Mouse (Mus musculus): ENCODE data around the gene Zbtb38. TPM values are rescaled to one million over a fixed set of nuclear protein-coding genes. Genes with fewer than 3 reads are reported as not detected.

Gene Zbtb38
- polyA plus RNA-seq, 1 experiment from 2014 or later: 5.3 TPM

DNA sequence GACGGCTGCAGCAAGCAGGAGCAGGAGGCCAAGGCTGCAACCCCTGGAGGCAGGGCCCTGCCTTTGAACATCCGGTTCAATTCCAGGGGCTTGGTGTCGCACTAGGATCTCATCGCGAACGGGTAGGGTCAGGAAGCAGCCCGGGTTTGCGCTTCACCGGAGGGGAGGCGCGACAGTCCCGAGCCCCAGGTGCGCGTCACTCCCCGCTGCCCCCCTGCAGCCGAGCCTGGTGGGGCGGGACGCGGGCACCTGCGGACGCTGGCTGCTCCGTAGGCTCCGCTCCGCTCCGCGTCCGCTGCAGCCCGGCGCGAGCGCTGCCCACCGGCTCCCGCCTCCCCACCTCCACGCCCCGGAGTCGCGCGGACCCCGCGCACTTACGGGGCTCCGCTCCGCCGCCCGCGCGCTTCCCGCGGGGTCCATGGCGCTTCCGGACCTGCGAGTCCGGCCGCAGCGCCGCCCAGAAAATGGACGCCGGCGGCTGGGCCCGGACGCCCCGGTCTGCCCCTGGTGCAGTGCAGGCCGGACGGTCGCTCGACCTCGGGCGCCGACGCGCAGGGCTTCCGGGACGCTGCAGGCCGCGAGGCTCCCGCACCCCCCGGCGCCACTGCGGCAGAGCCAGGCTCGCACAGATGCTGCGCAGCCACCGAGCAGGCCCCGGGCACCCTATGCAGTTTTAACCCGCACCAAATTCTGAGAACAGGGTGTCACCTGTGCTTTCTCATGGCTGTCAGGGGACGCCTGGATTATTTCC is 33.0 kb downstream of the Zbtb38 start:
- Histone ChIP-seq H3K4me2 (peak overlapping the region; percentile 81), H3K4me1 (replicated peaks) (peaks cover 58% of the 10 kb centered on the region), H3K27ac (replicated peaks) (peak overlapping the region; percentile 91), H3K4me3 (replicated peaks) (peak overlapping the region; percentile 84), H3K9ac (peak overlapping the region; percentile 81), H3K36me3 (replicated peaks) (0 out of 2 replicates have a peak, but pooled peaks cover 6% of the 10 kb centered on the region), H3K27me3 (no peaks in the 10 kb centered on the region), H3K9me3 (replicated peaks) (no peaks in the 10 kb centered on the region)
- ATAC-seq (ENCODE audit: insufficient read depth): peak; percentile 79
- WGBS (ENCODE audit: insufficient replicate concordance): 2% methylated on average over 84 of the region's 85 CpGs

DNA sequence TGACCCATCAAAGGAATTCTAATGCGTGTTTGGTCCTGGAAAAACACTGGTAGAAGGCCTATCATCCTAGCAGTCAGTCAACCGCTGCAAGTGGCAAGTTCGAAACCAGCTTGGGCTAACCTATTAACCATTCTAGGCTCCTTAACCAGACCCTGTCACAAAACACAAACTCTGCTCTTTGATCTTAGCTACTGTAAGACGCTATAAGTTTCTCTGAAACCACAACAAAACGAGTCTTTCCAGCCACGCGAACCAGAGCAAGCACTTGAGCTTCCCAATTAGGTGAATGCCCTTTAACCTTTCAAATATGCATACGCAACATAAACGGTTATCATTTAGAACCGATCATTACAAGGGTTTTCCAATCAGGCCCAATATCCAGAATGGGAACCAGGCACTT is 33.7 kb downstream of the Zbtb38 start:
- peak overlapping the region; percentile 91 for H3K27ac ChIP-seq (replicated peaks)
- peak overlapping the region; percentile 81 for H3K9ac ChIP-seq
- ATAC-seq (ENCODE audit: insufficient read depth): no peak
- peaks cover 53% of the 10 kb centered on the region for H3K4me1 ChIP-seq (replicated peaks)
- 36% methylated on average over 10 of the region's 10 CpGs for WGBS (ENCODE audit: insufficient replicate concordance)
- H3K27me3 ChIP-seq: no peaks in the 10 kb centered on the region
- H3K36me3 ChIP-seq (replicated peaks): 0 out of 2 replicates have a peak, but pooled peaks cover 6% of the 10 kb centered on the region
- H3K4me2 ChIP-seq: peak overlapping the region; percentile 81
- no peaks in the 10 kb centered on the region for H3K9me3 ChIP-seq (replicated peaks)
- H3K4me3 ChIP-seq (replicated peaks): peak overlapping the region; percentile 84

DNA sequence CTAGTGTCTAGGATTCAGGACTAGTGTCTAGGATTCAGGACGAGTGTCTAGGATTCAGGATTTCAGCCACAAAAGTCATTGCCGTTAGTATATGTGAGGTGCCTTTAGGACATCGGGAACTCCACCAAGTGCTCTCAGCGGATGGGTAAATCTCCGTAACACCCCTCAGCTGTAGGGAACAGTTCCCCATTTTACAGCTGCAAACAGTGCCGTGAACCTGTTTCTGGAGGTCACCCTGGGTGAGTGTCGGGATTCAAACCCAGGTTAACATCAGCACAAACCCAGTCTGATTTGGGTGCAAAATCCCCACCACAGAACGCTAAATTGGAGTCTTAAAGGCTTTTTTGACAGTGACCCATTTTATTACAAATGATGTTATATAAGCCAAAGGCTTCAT is 34.2 kb downstream of the Zbtb38 start:
- ATAC-seq (ENCODE audit: insufficient read depth): no peak
- H3K27me3 ChIP-seq: no peaks in the 10 kb centered on the region
- peaks cover 49% of the 10 kb centered on the region for H3K4me1 ChIP-seq (replicated peaks)
- WGBS (ENCODE audit: insufficient replicate concordance): 73% methylated on average over 8 of the region's 8 CpGs
- H3K36me3 ChIP-seq (replicated peaks): 0 out of 2 replicates have a peak, but pooled peaks cover 6% of the 10 kb centered on the region
- H3K9me3 ChIP-seq (replicated peaks): no peaks in the 10 kb centered on the region
- H3K9ac ChIP-seq: no peak overlapping the region
- 0 out of 2 replicates have a peak overlapping the region, but pooled peaks have one; percentile 91 for H3K27ac ChIP-seq (replicated peaks)
- H3K4me2 ChIP-seq: peak overlapping the region; percentile 81; the same call in 1 of the 2 replicates
- peak overlapping the region; percentile 84; the same call in 1 of the 2 replicates for H3K4me3 ChIP-seq (replicated peaks)

DNA sequence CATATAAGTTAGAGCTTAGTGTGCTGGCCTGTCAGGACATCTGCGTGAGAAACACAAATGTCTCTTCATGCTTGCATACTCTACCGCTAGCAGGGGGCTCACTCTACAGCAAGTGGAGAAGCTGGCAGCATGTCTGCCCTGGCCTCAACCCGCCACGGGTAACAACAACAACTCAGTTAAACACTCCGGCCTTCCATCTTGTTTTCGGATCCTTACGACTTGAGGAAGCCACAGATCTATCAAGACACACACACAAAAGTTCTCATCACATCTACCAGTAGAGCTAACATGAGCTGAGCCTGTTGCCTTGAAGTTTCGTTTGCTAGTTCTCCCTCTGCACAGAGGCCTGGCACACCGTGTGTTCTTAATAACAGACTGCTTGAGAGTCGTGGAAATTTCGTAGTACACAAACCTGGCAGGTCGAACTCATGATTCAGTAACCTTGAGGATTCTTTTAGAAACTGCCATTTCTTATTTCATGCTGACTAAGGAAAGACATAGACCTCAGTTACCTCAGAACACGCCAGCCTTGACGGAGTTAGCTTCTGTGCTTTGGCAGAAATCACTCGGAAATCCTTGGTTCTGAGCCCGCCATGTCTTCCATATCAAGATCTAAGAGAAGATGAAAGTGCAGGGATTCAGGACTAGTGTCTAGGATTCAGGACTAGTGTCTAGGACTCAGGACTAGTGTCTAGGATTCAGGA is 34.8 kb downstream of the Zbtb38 start:
- Histone ChIP-seq H3K36me3 (replicated peaks) (0 out of 2 replicates have a peak, but pooled peaks cover 6% of the 10 kb centered on the region), H3K27ac (replicated peaks) (no peak overlapping the region), H3K9me3 (replicated peaks) (no peaks in the 10 kb centered on the region), H3K4me2 (no peak overlapping the region), H3K4me1 (replicated peaks) (peaks cover 52% of the 10 kb centered on the region), H3K27me3 (no peaks in the 10 kb centered on the region), H3K9ac (no peak overlapping the region), H3K4me3 (replicated peaks) (no peak overlapping the region)
- ATAC-seq (ENCODE audit: insufficient read depth): no peak
- WGBS (ENCODE audit: insufficient replicate concordance): 82% methylated on average over 16 of the region's 16 CpGs

DNA sequence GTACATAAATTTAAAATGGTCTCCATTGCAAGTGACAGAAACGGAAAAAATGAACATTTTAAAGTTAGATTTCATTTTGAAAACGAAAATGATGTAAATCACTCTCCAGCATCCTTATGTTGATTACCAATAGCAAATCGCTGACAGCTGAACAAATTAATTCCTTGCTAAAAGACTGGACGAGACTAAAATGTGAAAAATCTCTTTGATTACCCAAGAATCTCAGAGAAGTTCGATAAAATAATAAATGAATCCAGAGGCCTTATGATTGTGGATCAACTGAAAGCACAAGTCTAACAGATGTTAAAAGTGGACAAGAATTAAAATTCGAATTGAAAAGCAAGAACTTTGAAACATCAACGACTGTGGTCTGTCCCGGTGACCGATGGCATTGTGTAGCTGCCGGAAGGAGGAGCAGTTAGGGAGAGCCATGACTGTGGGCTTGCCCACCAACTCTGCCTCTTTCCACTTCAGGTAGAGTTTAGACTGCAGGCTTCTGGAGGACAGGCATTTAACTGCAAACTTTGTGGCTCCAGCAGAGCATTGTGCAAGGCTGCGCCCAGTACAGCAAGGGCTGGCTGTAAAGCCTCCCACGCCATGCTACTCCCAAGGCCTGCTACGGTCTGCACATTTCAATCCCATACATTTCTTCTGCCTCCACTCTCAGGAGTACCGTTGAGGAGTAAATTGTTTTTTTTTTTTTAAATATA is 35.7 kb downstream of the Zbtb38 start:
- Histone ChIP-seq H3K4me1 (replicated peaks) (peaks cover 55% of the 10 kb centered on the region), H3K9ac (no peak overlapping the region)
- 82% methylated on average over 14 of the region's 14 CpGs for whole genome bisulfite sequencing (ENCODE audit: insufficient replicate concordance)

DNA sequence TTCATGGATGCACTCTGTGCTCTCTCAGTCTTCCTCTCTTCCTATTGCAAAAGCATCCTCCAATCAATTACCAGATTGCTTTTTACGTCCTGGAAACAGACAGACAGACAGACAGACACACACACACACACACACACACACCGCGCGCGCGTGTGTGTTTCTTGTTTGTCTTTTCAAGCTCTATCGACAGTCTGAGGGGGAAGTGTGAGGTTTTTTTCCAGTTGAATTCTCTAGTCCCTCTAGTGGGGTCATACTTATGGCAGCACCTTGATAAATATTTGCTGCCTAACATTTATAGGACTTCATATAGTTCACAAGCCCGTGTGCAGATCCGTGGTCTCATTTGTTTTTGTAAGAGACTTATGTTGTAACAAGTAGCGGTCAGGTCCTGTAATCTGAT is 36.5 kb downstream of the Zbtb38 start:
- Histone ChIP-seq H3K9ac (no peak overlapping the region), H3K36me3 (replicated peaks) (0 out of 2 replicates have a peak, but pooled peaks cover 6% of the 10 kb centered on the region), H3K4me2 (no peak overlapping the region), H3K4me3 (replicated peaks) (no peak overlapping the region), H3K27me3 (no peaks in the 10 kb centered on the region), H3K27ac (replicated peaks) (no peak overlapping the region), H3K4me1 (replicated peaks) (peaks cover 51% of the 10 kb centered on the region), H3K9me3 (replicated peaks) (no peaks in the 10 kb centered on the region)
- ATAC-seq (ENCODE audit: insufficient read depth): no peak
- 73% methylated on average over 10 of the region's 10 CpGs for WGBS (ENCODE audit: insufficient replicate concordance)

More for the DNA sequence above, 35.7 kb downstream of the Zbtb38 start:
- Histone ChIP-seq H3K4me2 (no peak overlapping the region), H3K27me3 (no peaks in the 10 kb centered on the region), H3K27ac (replicated peaks) (no peak overlapping the region), H3K9me3 (replicated peaks) (no peaks in the 10 kb centered on the region), H3K36me3 (replicated peaks) (0 out of 2 replicates have a peak, but pooled peaks cover 6% of the 10 kb centered on the region), H3K4me3 (replicated peaks) (no peak overlapping the region)
- no peak for ATAC-seq (ENCODE audit: insufficient read depth)

DNA sequence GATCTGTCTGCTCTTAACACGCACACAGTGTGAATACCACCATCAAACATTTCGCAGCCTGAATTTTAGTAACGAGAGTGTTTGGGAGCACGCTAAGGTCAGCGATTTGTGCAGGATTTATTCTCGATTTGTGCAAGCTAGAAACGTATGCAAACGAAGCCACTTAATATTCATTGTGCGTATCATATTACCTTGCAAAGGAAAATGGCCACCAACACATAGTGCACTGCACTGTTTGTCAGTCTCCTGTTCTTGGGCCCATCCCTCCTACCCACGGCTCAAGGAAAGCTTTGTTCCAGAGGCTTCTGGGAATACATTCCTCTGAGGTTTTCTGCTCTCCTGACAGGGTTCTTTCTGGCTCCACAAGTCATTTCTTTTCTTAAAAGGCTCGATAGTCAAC is 37.5 kb downstream of the Zbtb38 start:
- Histone ChIP-seq H3K4me3 (replicated peaks) (no peak overlapping the region), H3K4me1 (replicated peaks) (peaks cover 41% of the 10 kb centered on the region), H3K27ac (replicated peaks) (no peak overlapping the region), H3K27me3 (no peaks in the 10 kb centered on the region), H3K36me3 (replicated peaks) (0 out of 2 replicates have a peak, but pooled peaks cover 6% of the 10 kb centered on the region), H3K9ac (no peak overlapping the region), H3K4me2 (no peak overlapping the region), H3K9me3 (replicated peaks) (no peaks in the 10 kb centered on the region)
- WGBS (ENCODE audit: insufficient replicate concordance): 80% methylated on average over 11 of the region's 11 CpGs
- no peak for ATAC-seq (ENCODE audit: insufficient read depth)

DNA sequence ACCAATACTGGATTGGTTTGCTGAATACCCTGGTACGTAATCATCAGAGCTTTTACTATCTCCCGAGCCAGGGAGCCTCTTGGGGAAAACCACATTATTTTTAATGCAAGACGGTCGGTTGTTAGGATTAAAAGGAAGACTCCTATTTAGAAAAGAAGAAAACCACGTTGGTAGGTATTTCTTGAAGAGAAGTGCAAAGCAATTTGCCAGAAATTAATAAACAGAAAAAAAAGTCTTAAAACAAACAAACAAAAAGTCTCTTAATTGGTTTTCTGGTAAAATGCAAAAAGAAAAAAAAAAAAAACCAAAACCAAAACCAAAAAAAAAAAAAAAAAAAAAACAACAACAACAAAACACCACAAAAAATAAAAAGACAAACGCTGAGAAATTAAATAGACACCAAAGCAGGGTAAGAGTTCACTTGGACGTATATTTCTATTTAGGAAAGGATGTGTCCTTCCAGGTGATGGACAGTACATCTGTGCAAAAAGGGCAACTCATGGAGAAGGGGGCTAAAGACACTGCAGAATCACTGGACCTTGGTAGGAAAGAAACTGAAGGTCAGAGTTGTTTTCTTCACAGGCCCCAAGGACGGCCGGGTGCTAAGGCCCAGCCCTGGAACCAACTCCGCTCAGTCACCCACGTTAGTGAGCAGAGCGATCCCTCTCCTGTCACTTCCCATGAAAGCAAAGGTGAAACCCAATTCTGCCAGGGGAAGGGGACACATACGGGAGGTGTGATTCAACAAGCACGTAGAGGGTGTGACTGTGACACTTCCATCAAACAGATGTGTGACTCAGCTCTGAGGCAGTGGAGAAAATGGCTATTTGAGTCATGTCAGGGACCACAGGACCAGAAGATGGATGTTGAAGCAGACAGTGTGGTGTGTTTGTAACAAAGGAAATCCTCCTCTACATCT is 38.9 kb downstream of the Zbtb38 start:
- no peak for ATAC-seq (ENCODE audit: insufficient read depth)
- Histone ChIP-seq H3K27me3 (no peaks in the 10 kb centered on the region), H3K9me3 (replicated peaks) (no peaks in the 10 kb centered on the region), H3K4me1 (replicated peaks) (peaks cover 29% of the 10 kb centered on the region), H3K36me3 (replicated peaks) (0 out of 2 replicates have a peak, but pooled peaks cover 6% of the 10 kb centered on the region), H3K27ac (replicated peaks) (no peak overlapping the region), H3K9ac (no peak overlapping the region), H3K4me3 (replicated peaks) (peak overlapping the region; percentile 40), H3K4me2 (peak overlapping the region; percentile 55)
- WGBS (ENCODE audit: insufficient replicate concordance): 69% methylated on average over 14 of the region's 14 CpGs

DNA sequence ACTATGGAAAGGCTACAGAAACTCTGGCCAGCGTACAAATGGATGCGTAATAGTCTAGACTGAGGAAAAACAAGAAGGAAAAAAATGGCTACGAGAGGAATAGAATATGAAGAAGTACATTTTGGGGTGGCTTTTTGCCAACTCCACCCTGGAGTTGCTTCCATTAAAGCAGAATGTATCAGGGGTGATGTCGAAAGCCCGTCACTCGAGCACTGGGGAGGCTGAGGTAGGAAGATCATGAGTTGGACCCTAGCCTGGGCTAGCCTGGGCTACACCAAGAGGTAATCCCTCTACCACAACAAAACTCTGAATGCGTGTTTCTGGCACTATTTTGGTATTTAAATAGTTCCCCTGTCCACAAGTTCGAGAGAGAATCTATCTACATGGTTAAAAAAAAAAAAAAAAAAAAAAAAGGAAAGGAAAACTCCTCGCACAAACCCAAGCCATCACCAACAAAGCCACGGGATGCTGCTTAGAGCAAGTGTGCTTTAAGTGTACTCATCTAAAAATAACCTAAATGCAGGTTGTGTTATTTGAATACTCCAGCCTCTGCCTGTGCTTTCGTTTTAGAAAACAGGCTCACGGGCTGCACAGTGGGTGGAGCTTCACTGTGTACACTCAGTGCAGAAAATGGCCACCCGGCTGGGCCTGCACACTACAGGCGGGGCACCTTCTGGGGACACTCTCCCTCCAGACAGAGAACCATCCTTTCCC is 39.7 kb downstream of the Zbtb38 start:
- Histone ChIP-seq H3K9ac (no peak overlapping the region), H3K4me2 (peak overlapping the region; percentile 55), H3K4me1 (replicated peaks) (peaks cover 23% of the 10 kb centered on the region), H3K36me3 (replicated peaks) (0 out of 2 replicates have a peak, but pooled peaks cover 6% of the 10 kb centered on the region), H3K4me3 (replicated peaks) (peak overlapping the region; percentile 40), H3K9me3 (replicated peaks) (no peaks in the 10 kb centered on the region), H3K27ac (replicated peaks) (no peak overlapping the region), H3K27me3 (no peaks in the 10 kb centered on the region)
- 59% methylated on average over 14 of the region's 14 CpGs for WGBS (ENCODE audit: insufficient replicate concordance)
- peak; percentile 74 for ATAC-seq (ENCODE audit: insufficient read depth)

DNA sequence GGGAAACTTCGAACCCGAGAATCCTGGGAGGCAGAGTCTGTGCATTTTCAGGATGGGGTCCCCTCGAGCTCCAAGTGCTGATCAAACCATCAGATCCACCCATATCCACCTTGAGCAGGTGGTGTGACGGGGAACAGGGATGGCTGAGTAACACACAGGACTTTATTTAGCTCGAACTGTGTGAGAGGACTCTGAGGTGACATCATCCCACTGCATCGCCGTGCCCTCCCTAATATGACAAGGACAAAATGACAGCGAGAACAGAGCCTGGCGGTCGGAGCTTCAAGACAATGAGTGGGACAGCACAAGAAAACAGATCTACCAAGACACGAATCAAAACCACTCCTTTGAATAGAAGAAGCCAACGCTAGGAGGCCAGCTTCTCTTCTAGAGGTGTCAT is 40.6 kb downstream of the Zbtb38 start:
- ATAC-seq (ENCODE audit: insufficient read depth): no peak
- Histone ChIP-seq H3K4me3 (replicated peaks) (no peak overlapping the region), H3K27me3 (no peaks in the 10 kb centered on the region), H3K4me1 (replicated peaks) (peaks cover 21% of the 10 kb centered on the region), H3K27ac (replicated peaks) (no peak overlapping the region), H3K36me3 (replicated peaks) (0 out of 2 replicates have a peak, but pooled peaks cover 6% of the 10 kb centered on the region), H3K9ac (no peak overlapping the region), H3K4me2 (no peak overlapping the region), H3K9me3 (replicated peaks) (no peaks in the 10 kb centered on the region)
- 80% methylated on average over 12 of the region's 12 CpGs for WGBS (ENCODE audit: insufficient replicate concordance)
